Comparison of ENCODE assay signal across 14 mouse cellular contexts in genomic region chr1:187691846-187692525, GRCm38 (mm10).
DNase-seq lines count a peak whose midpoint lies in the region.
"Had no signal": no experiment of that assay in that cellular context is flagged by ENCODE, and none has a peak within 500 bp of the region (broad histone marks: within the 10 kb centered on the region; RNA-seq: fewer than 3 reads in every experiment).

No protein-coding gene starts in this region.

- intact Hi-C loops in left cerebral cortex, postnatal 4 days (cut with DNase I) = no loop called here
- intact Hi-C loops in left cerebral cortex, postnatal 14 days (cut with DNase I) = no loop called here

- peak; percentile 38 for DNase-seq in gastrocnemius, adult 18-20 months (ENCODE audit: low spot score)
- DNase-seq in gastrocnemius, postnatal 4 days (ENCODE audit: low spot score in 2 of 2) = no peak
- peak; percentile 8 for DNase-seq in left cerebral cortex, postnatal 4 days
- no peak for DNase-seq in left cerebral cortex, postnatal 14 days (ENCODE audit: low spot score in 2 of 2)
- peak; percentile 56 for DNase-seq in kidney, postnatal 10 days
- DNase-seq in T-cell, adult 2 months (ENCODE audit: low spot score) = no peak
- DNase-seq in MN1 (ENCODE audit: low spot score) = no peak
- DNase-seq: adrenal gland, adult 8-10 months; cerebellum, adult 9-11 months; lung, adult 18-20 months; lung, postnatal 10 days; retina, postnatal 1 day; right cerebral cortex, postnatal 25 days; thymus, postnatal 14 days had no signal

Comparison
In these comparisons a context has a peak if more than half of its experiments do, and no peak if none do; other contexts are left out.
1. DNase-seq: peak in gastrocnemius, adult 18-20 months (single experiment), left cerebral cortex, postnatal 4 days (single experiment) and kidney, postnatal 10 days (single experiment); none in gastrocnemius, postnatal 4 days (0 of 2), left cerebral cortex, postnatal 14 days (0 of 2), T-cell, adult 2 months (single experiment) and MN1 (single experiment).